Mouse (Mus musculus): Measurements from ENCODE around the gene Ddr1.

DNA sequence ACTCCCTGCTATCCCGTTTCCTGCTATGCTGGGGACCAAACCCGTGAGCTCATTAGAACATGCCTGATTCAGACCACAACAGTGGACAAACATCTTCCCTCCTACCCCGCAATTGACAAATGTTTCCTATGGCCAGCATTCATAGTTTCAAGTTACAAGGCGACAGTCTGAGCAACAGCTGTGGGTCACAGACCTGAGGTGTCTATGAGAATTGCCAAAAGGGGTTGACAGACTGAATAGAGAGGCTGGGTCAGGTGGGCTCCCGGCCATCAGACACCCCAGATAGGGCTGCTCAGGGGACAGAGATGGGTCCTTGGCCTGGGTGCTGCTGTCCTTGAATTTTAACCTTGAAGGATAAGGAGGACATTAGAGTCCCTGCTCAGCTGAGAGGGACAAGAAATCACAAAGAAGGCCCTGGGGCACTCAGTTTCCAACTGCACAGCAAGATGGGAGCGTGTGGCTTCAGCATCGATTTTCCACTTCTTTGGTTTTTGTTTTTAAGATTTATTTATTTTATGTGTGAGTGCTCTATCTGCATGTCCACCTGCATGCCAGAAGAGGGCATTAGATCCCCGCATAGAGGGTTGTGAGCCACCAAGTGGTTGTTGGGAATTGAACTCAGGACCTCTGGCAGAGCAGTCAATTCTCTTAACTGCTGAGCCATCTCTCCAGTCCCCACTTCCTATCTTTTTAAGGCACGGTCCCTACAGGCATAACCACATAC is 15.4 kb upstream of the Ddr1 start:
- TF ChIP-seq CTCF (IDR thresholded peaks at IDR 0.05; ENCODE audit: low read depth) = peak; percentile 35
- no peak for TF ChIP-seq EP300 (IDR thresholded peaks at IDR 0.05; ENCODE audit: low read depth)

Measured in liver, embryonic 14.5 days (tissue).